Mouse (Mus musculus) urinary bladder, postnatal 25 days (tissue): Measurements from ENCODE around the gene Rpp30.

ENCODE experiments used
- DNase-seq: peaks from one replicate; pipeline ENCODE4 v3.0.0; 2022; ENCODE audit warnings: low spot score

Gene Rpp30

GRCm38 (mm10) chr19:36083262-36084225 is at the start of gene Rpp30:
Gene Rpp30 (plus strand): TSS chr19:36083716.
- peak; percentile 66 for DNase-seq

GRCm38 (mm10) chr19:36046046-36046445 is 37.5 kb upstream of the Rpp30 start:
- DNase-seq: no peak

GRCm38 (mm10) chr19:36056502-36057221 is 26.9 kb upstream of the Rpp30 start:
- peak; percentile 2 for DNase-seq

GRCm38 (mm10) chr19:36057231-36057811 is 26.2 kb upstream of the Rpp30 start, which contains the start of gene Htr7:
Gene Htr7 (minus strand): TSS chr19:36057507.
- DNase-seq: peak; percentile 3

- DNase-seq: no peak
These were observed 20.6 kb upstream of the Rpp30 start for GRCm38 (mm10) chr19:36062801-36063529.

- DNase-seq: no peak
These were observed 782 bp upstream of the Rpp30 start for GRCm38 (mm10) chr19:36082606-36083261.

- DNase-seq: no peak
These were observed 7.3 kb downstream of the Rpp30 start for GRCm38 (mm10) chr19:36090781-36091180.

GRCm38 (mm10) chr19:36097194-36097593 is 13.7 kb downstream of the Rpp30 start:
- DNase-seq: no peak

- DNase-seq: no peak
These were observed 14.7 kb downstream of the Rpp30 start for GRCm38 (mm10) chr19:36098265-36098664.

GRCm38 (mm10) chr19:36098916-36099315 is 15.4 kb downstream of the Rpp30 start:
- no peak for DNase-seq

- no peak for DNase-seq
These were observed 20.4 kb downstream of the Rpp30 start for GRCm38 (mm10) chr19:36103909-36104308.

GRCm38 (mm10) chr19:36109318-36109944 is 25.9 kb downstream of the Rpp30 start:
- DNase-seq: no peak

- DNase-seq: no peak
These were observed 26.9 kb downstream of the Rpp30 start for GRCm38 (mm10) chr19:36110465-36110864.

GRCm38 (mm10) chr19:36111054-36111895 is 27.8 kb downstream of the Rpp30 start:
- no peak for DNase-seq

GRCm38 (mm10) chr19:36112007-36112406 is 28.5 kb downstream of the Rpp30 start:
- no peak for DNase-seq

GRCm38 (mm10) chr19:36116185-36116584 is 32.7 kb downstream of the Rpp30 start:
- DNase-seq: no peak

- DNase-seq: no peak
These were observed 35.7 kb downstream of the Rpp30 start for GRCm38 (mm10) chr19:36119219-36119618.

- DNase-seq: no peak
These were observed 36.4 kb downstream of the Rpp30 start, which contains the start of gene Ankrd1 for GRCm38 (mm10) chr19:36119783-36120471. Gene Ankrd1 (minus strand): TSS chr19:36120099.

- no peak for DNase-seq
These were observed 40.7 kb downstream of the Rpp30 start for GRCm38 (mm10) chr19:36124203-36124602.
